Mouse (Mus musculus) layer of hippocampus, postnatal 36 days (tissue): ENCODE results near the gene Nsd1. TPM values are rescaled to one million over a fixed set of nuclear protein-coding genes. Genes with fewer than 3 reads are reported as not detected.
A peak's percentile ranks its signal among the peaks of the same experiment; 100 is the strongest.
"Not testable (repeated sequence)": the region's sequence is repeated elsewhere in the genome, so short reads cannot be mapped to it uniquely, and the experiment has no call there.

Source experiments
- DNase-seq, 2 experiments: peaks; one replicate each; pipeline ENCODE4 v3.0.0; 2022
- total RNA-seq, 2 experiments: library from RNA; stranded (reverse); gene quantifications; 2 replicates each; pipeline ENCODE4 v1.2.3; 2021

Gene Nsd1
- total RNA-seq, 2 experiments from 2014 or later: 124 to 131 TPM

- DNase-seq: peak; percentile 91 to 92
Measured at GRCm38 (mm10) chr13:55190121-55190868, 19.3 kb upstream of the Nsd1 start.

DNA sequence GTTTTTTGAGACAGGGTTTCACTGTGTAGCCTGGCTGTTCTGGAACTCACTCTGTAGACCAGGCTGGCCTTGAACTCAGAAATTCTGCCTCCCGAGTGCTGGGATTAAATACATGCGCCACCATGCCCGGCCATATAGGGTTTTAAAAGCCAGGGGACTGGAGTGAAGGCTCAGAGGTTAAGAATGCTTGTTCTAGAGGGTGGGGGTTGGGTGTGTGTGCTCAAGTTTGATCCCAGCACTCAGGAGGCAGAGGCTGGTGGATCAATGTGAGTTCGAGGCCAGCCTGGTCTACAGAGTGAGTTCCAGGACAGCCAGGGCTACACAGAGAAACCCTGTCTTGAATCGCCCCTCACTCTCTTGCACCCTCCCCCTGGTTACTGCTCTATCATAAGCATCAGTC is 18.0 kb upstream of the Nsd1 start:
- no peak for DNase-seq

GRCm38 (mm10) chr13:55202758-55203157 is 6.8 kb upstream of the Nsd1 start:
- not testable (repeated sequence) for DNase-seq

DNA sequence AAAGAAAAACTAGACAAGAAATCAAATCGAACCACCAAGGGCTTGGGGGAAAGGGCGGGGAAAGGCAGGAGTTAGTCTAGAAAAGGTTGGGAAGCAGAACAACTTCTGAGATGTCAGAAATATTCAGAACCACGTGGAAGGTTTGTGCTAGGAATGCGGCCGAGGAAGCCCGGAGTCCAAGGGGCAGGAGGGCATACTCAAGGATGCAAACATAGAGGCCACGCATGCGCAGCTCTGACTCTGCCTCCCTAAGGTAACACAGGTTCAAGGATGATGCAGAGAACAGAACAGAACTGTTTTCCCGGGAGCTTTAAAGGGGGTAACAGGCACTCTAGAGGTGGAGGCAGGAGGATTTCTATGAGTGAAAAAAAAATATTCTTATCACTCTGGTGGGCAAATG is 5.8 kb upstream of the Nsd1 start:
- DNase-seq: no peak

GRCm38 (mm10) chr13:55204667-55205389 is 4.8 kb upstream of the Nsd1 start:
- no peak for DNase-seq

DNA sequence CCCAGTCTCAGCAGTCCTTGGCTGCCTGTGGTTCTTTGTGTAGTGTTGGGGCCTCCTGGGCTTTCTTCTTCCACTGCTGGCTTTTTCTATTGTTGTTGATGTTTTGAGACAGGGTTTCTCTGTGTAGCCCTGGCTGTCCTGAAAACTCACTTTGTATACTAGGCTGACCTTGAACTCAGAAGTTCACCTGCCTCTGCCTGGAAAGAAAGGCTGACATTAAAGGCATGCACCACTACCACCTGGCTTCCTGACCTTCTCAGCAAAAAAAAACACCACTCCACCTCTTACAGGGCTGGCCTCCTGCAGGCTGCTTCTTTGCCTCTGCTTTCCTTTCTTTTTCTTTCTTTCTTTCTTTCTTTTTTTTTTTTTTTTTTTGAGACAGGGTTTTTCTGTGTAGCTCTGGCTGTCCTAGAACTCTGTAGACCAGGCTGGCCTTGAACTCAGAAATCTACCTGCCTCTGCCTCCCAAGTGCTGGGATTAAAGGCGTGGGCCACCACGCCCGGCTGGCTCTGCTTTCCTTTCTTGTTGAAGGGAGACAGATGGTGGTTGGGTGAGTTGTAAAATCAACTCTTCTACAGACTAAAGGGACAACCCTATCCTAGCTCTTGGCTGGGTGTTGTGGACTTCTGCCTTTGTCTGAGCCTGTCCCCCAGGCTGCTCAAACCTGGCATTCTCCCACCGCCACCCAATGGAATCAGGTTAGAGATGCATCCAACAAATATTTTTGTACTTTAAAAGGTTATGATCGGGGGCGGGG is 4.0 kb upstream of the Nsd1 start:
- no peak for DNase-seq

- DNase-seq: no peak
Measured at GRCm38 (mm10) chr13:55208837-55209648, 539 bp upstream of the Nsd1 start.

- peak; percentile 23 to 25 for DNase-seq
Measured at GRCm38 (mm10) chr13:55210193-55210970, 800 bp downstream of the Nsd1 start.

DNA sequence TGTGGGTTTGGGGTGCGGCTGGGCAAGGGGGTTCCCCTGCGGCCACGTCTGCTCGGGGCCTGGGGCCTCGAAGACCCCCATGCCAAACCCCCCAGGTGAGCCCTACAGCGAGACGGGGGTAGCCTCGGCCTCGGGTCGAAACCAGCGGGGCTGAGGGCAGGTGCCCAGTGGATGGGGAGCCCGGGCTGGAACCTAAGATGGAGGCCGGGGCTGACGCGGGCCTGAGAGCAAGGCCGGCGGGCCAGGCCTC is 1.3 kb downstream of the Nsd1 start:
- DNase-seq: peak in 1 of 2 experiments; percentile 71

GRCm38 (mm10) chr13:55211221-55212010 is 1.8 kb downstream of the Nsd1 start:
- peak; percentile 77 to 82 for DNase-seq

DNA sequence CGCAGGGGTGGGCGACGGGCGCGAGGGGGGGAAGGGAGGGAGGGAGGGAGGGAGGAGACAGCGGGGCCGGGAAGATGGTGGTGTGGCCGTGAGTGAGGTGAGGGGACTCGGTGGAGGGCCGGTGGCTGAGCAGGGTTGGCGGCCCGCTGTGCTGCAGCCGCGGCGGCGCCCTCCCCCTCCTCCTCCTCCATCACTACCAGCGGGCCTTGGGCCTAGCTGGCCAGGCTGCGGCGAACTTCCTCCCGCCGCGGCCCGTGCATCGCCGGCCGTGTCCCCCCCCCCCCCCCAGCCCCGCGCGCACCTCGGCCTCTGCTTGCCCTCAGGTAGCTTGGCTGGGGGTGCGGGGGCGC is 2.4 kb downstream of the Nsd1 start:
- peak in 1 of 2 experiments; percentile 41 for DNase-seq

GRCm38 (mm10) chr13:55212361-55213137 is 3.0 kb downstream of the Nsd1 start:
- peak; percentile 73 to 76 for DNase-seq

DNA sequence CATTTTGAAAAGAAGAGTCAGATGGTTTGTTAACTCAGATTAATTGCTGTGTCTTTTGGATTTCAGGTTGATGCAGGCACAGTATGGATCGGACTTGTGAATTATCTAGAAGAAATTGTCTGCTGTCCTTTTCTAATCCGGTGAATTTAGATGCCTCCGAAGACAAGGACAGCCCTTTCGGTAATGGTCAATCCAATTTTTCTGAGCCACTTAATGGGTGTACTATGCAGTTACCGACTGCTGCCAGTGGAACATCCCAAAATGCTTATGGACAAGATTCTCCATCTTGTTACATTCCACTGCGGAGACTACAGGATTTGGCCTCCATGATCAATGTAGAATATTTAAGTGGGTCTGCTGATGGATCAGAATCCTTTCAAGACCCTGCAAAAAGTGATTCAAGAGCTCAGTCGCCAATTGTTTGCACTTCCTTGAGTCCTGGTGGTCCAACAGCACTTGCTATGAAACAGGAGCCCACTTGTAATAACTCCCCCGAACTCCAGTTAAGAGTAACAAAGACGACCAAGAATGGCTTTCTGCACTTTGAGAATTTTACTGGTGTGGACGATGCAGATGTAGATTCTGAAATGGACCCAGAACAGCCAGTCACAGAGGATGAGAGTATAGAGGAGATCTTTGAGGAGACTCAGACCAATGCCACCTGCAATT is 3.7 kb downstream of the Nsd1 start:
- no peak for DNase-seq

- DNase-seq: no peak
Measured at GRCm38 (mm10) chr13:55224364-55224763, 14.8 kb downstream of the Nsd1 start.

DNA sequence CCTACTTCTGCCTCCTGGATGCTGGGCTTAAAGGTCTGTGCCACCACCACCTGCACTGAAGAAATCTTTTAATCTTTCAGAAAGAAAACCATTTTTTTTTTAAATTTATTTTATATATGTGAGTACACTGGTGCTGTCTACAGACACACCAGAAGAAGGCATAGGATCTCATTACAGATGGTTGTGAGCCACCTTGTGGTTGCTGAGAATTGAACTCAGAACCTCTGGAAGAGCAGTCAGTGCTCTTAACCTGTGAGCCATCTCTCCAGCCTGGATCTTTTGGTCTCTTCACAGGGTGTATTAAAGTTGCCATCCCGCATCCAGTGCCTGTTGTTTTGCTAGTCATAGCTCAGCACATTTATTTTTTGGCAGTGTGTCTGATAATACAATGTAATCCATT is 21.1 kb downstream of the Nsd1 start:
- no peak for DNase-seq

- no peak for DNase-seq
Measured at GRCm38 (mm10) chr13:55243205-55243604, 33.6 kb downstream of the Nsd1 start.

DNA sequence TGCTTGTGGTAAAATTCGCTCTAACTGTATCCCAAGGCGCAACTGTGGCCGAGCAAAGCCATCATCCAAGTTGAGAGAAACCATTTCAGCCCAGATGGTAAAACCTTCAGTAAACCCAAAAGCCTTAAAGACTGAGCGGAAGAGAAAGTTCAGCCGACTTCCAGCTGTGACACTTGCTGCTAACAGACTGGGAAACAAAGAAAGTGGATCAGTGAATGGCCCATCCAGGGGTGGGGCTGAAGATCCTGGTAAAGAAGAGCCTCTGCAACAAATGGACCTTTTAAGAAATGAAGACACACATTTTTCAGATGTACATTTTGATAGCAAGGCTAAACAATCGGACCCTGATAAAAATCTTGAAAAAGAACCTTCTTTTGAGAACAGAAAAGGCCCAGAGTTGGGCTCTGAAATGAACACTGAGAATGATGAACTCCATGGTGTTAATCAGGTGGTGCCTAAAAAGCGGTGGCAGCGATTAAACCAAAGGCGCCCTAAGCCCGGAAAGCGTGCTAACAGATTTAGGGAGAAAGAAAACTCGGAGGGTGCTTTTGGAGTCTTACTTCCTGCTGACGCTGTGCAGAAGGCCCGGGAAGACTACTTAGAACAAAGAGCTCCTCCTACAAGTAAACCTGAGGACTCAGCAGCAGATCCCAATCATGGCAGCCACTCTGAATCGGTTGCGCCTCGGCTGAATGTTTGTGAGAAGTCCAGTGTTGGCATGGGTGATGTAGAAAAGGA is 37.9 kb downstream of the Nsd1 start:
- DNase-seq: no peak

- no peak for DNase-seq
Measured at GRCm38 (mm10) chr13:55249246-55249645, 39.7 kb downstream of the Nsd1 start.

DNA sequence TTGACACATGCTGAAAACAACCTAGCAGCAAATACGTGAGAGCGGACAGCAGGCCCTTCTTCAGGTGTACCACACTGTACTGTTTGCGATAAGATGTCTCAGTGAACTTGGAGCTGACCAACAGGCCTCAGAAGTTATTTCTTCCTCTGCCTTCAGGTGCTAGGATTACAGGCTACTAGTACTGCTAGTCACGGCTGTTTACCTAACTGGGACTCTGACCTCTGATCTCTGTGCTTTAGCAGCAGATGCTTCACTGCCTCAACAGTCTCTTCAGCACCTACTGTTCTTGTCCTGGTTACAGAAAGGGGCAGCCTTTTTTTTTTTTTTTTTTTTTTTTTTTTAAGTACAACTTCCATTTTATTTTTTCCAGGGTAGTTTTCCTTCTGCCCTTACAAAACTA is 43.2 kb downstream of the Nsd1 start:
- DNase-seq: no peak
